Mouse (Mus musculus): ENCODE measurements at regions not wholly inside any gene's neighbourhood (a gene's known extent, or its start where the extent isn't known, plus 50 kb on each side); places are given as distances from the start of the nearest gene placed in this dataset.

DNA sequence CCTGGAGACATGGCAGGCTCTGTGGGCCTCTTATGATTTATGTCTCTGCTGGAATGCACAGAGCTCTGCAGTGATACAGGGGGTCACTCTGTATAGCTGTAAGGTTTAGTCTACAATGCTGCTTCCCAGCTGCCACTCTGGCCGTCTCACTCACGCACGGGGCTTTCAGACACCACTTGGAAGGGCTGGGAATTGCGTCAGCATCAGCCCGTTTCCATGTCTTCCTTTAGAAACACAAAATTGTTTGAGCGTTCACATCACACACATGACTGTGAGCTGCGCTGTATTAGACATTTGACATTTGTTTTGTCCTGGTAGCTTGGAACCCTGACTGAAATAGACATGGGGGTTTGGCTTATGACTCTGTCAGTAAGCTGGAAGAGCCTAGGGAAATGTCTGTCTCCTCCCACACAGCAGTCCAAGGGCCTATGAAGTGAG lies 90.5 kb upstream of the Rbms3 start:
- WGBS (ENCODE audit: insufficient replicate concordance) = 65% methylated on average over 7 of the region's 7 CpGs
- no peak overlapping the region for H3K4me3 ChIP-seq
- H3K27me3 ChIP-seq (replicated peaks) = no peaks in the 10 kb centered on the region
- H3K4me1 ChIP-seq = no peaks in the 10 kb centered on the region
- H3K36me3 ChIP-seq = no peaks in the 10 kb centered on the region
- ATAC-seq = no peak
- H3K9me3 ChIP-seq (replicated peaks) = peaks cover 13% of the 10 kb centered on the region; the same call in 1 of the 2 replicates
- H3K9ac ChIP-seq = no peak overlapping the region
- no peak overlapping the region for H3K4me2 ChIP-seq
- no peak overlapping the region for H3K27ac ChIP-seq

- no peak overlapping the region for H3K4me3 ChIP-seq
- no peak overlapping the region for H3K9ac ChIP-seq
- H3K9me3 ChIP-seq (replicated peaks) = 0 out of 2 replicates have a peak, but pooled peaks cover 11% of the 10 kb centered on the region
- WGBS (ENCODE audit: insufficient replicate concordance) = 58% methylated on average over 4 of the region's 4 CpGs
- H3K36me3 ChIP-seq = no peaks in the 10 kb centered on the region
- no peaks in the 10 kb centered on the region for H3K4me1 ChIP-seq
- H3K27me3 ChIP-seq (replicated peaks) = no peaks in the 10 kb centered on the region
- ATAC-seq = no peak
- H3K4me2 ChIP-seq = no peak overlapping the region
- H3K27ac ChIP-seq = no peak overlapping the region
These were observed 87.6 kb upstream of the Rbms3 start for GRCm38 (mm10) chr9:117717346-117717745.

DNA sequence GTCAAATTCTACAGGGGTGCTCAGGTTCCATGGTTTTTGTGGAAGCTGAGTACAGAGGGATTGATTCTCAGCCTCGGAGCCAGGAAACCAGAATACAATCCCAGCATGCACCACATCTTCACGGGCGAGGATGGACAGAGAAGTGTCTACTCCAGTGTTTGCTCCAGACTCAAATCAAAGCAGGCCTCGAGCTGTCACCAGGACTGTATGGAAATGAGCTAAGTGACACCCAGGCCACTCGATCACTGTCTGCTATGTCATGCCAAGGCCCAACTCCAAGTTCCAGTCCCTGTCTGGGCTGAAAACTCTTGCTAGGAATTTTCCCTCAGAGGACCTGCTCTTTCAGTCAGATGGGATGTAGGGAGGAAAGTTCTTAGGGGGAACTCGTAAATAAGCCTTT lies 86.8 kb upstream of the Rbms3 start:
- Histone ChIP-seq H3K27ac (no peak overlapping the region), H3K4me1 (no peaks in the 10 kb centered on the region), H3K36me3 (no peaks in the 10 kb centered on the region), H3K4me2 (no peak overlapping the region), H3K4me3 (no peak overlapping the region), H3K27me3 (replicated peaks) (no peaks in the 10 kb centered on the region), H3K9me3 (replicated peaks) (0 out of 2 replicates have a peak, but pooled peaks cover 11% of the 10 kb centered on the region), H3K9ac (no peak overlapping the region)
- ATAC-seq = no peak
- 63% methylated on average over 6 of the region's 6 CpGs for WGBS (ENCODE audit: insufficient replicate concordance)

GRCm38 (mm10) chr9:117714741-117715675 lies 85.3 kb upstream of the Rbms3 start:
- H3K4me2 ChIP-seq = no peak overlapping the region
- no peaks in the 10 kb centered on the region for H3K27me3 ChIP-seq (replicated peaks)
- H3K4me3 ChIP-seq = no peak overlapping the region
- no peaks in the 10 kb centered on the region for H3K36me3 ChIP-seq
- H3K4me1 ChIP-seq = no peaks in the 10 kb centered on the region
- WGBS (ENCODE audit: insufficient replicate concordance) = 66% methylated on average over 13 of the region's 13 CpGs
- no peak overlapping the region for H3K9ac ChIP-seq
- ATAC-seq = no peak
- 0 out of 2 replicates have a peak, but pooled peaks cover 13% of the 10 kb centered on the region for H3K9me3 ChIP-seq (replicated peaks)
- no peak overlapping the region for H3K27ac ChIP-seq

- Histone ChIP-seq H3K4me1 (no peaks in the 10 kb centered on the region), H3K9ac (no peak overlapping the region), H3K4me3 (no peak overlapping the region), H3K36me3 (no peaks in the 10 kb centered on the region), H3K27me3 (replicated peaks) (no peaks in the 10 kb centered on the region), H3K27ac (no peak overlapping the region), H3K4me2 (no peak overlapping the region), H3K9me3 (replicated peaks) (0 out of 2 replicates have a peak, but pooled peaks cover 20% of the 10 kb centered on the region)
- ATAC-seq = no peak
- whole genome bisulfite sequencing (ENCODE audit: insufficient replicate concordance) = 84% methylated on average over 4 of the region's 4 CpGs
These were observed 83.4 kb upstream of the Rbms3 start for GRCm38 (mm10) chr9:117713121-117713520.

- Histone ChIP-seq H3K9me3 (replicated peaks) (peaks cover 22% of the 10 kb centered on the region; the same call in 1 of the 2 replicates), H3K9ac (no peak overlapping the region), H3K27ac (no peak overlapping the region), H3K27me3 (replicated peaks) (no peaks in the 10 kb centered on the region), H3K4me1 (no peaks in the 10 kb centered on the region), H3K4me2 (no peak overlapping the region), H3K36me3 (no peaks in the 10 kb centered on the region), H3K4me3 (no peak overlapping the region)
- ATAC-seq = no peak
- WGBS (ENCODE audit: insufficient replicate concordance) = 61% methylated on average over 5 of the region's 5 CpGs
These were observed 82.1 kb upstream of the Rbms3 start for GRCm38 (mm10) chr9:117711793-117712192.

GRCm38 (mm10) chr9:117710966-117711365 lies 81.3 kb upstream of the Rbms3 start:
- H3K4me1 ChIP-seq = no peaks in the 10 kb centered on the region
- peaks cover 21% of the 10 kb centered on the region; the same call in 1 of the 2 replicates for H3K9me3 ChIP-seq (replicated peaks)
- no peak overlapping the region for H3K4me3 ChIP-seq
- WGBS (ENCODE audit: insufficient replicate concordance) = 78% methylated on average over 9 of the region's 9 CpGs
- no peak overlapping the region for H3K27ac ChIP-seq
- H3K36me3 ChIP-seq = no peaks in the 10 kb centered on the region
- no peaks in the 10 kb centered on the region for H3K27me3 ChIP-seq (replicated peaks)
- H3K4me2 ChIP-seq = no peak overlapping the region
- no peak for ATAC-seq
- H3K9ac ChIP-seq = no peak overlapping the region

- H3K27ac ChIP-seq = no peak overlapping the region
- peaks cover 16% of the 10 kb centered on the region; the same call in 1 of the 2 replicates for H3K9me3 ChIP-seq (replicated peaks)
- no peaks in the 10 kb centered on the region for H3K27me3 ChIP-seq (replicated peaks)
- H3K4me2 ChIP-seq = no peak overlapping the region
- WGBS (ENCODE audit: insufficient replicate concordance) = 74% methylated on average over 13 of the region's 13 CpGs
- no peak for ATAC-seq
- no peaks in the 10 kb centered on the region for H3K4me1 ChIP-seq
- H3K36me3 ChIP-seq = no peaks in the 10 kb centered on the region
- no peak overlapping the region for H3K9ac ChIP-seq
- no peak overlapping the region for H3K4me3 ChIP-seq
These were observed 80.0 kb upstream of the Rbms3 start for GRCm38 (mm10) chr9:117709677-117710076.

DNA sequence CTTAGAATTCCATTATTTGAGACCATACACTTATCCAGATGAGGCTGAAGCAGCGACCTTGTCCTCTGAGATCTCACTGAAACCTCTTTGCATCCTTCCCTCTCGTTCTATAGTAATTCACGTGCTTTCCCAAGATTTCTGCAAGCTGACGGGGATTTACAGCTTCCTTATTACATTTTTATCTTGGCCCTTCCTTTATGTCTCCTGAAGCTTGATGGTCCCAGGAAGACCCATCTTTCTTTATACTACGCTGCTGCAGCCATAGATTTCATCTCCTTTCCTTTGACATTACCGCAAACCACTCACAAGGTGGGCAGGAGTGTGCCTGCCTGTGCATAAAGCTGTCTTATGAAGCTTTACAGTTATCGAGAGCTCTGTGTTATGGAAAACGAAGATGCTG lies 63.3 kb upstream of the Rbms3 start:
- Histone ChIP-seq H3K9me3 (replicated peaks) (no peaks in the 10 kb centered on the region), H3K36me3 (no peaks in the 10 kb centered on the region), H3K4me2 (no peak overlapping the region), H3K27me3 (replicated peaks) (no peaks in the 10 kb centered on the region), H3K27ac (no peak overlapping the region), H3K9ac (no peak overlapping the region), H3K4me3 (no peak overlapping the region), H3K4me1 (no peaks in the 10 kb centered on the region)
- ATAC-seq = no peak
- WGBS (ENCODE audit: insufficient replicate concordance) = 69% methylated on average over 8 of the region's 8 CpGs

DNA sequence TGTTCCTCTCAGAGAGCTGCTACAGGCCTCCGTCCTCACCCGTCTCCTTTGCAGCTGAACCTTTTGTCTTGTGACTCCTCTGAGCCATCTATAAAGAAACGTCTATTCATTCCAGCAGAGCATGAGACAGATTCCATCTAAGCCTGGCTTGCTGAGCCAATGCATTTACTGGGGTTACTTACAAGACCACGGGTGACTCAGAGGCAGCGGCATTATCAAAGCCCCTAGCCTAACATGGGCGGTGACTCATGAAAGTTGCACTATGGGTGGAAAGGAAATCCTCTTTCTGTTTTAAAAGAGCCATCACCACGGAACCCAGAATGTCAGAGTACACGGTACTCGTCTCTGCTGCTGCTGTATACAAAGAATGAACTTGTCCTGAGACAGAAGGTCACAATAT lies 62.8 kb upstream of the Rbms3 start:
- Histone ChIP-seq H3K9ac (no peak overlapping the region), H3K4me3 (no peak overlapping the region), H3K27ac (no peak overlapping the region), H3K4me1 (no peaks in the 10 kb centered on the region), H3K4me2 (no peak overlapping the region), H3K36me3 (no peaks in the 10 kb centered on the region), H3K27me3 (replicated peaks) (no peaks in the 10 kb centered on the region), H3K9me3 (replicated peaks) (no peaks in the 10 kb centered on the region)
- WGBS (ENCODE audit: insufficient replicate concordance) = 68% methylated on average over 9 of the region's 9 CpGs
- ATAC-seq = no peak

GRCm38 (mm10) chr9:117689946-117690345 lies 60.2 kb upstream of the Rbms3 start:
- H3K4me1 ChIP-seq = no peaks in the 10 kb centered on the region
- no peak overlapping the region for H3K9ac ChIP-seq
- H3K9me3 ChIP-seq (replicated peaks) = no peaks in the 10 kb centered on the region
- H3K27ac ChIP-seq = no peak overlapping the region
- no peaks in the 10 kb centered on the region for H3K27me3 ChIP-seq (replicated peaks)
- no peaks in the 10 kb centered on the region for H3K36me3 ChIP-seq
- 61% methylated on average over 4 of the region's 4 CpGs for WGBS (ENCODE audit: insufficient replicate concordance)
- no peak for ATAC-seq
- no peak overlapping the region for H3K4me2 ChIP-seq
- no peak overlapping the region for H3K4me3 ChIP-seq
